Mouse (Mus musculus) gastrocnemius, postnatal 4 days (tissue): ENCODE results near the gene Gm5935. TPM values are rescaled to one million over a fixed set of nuclear protein-coding genes. Genes with fewer than 3 reads are reported as not detected.
"Not testable (repeated sequence)": the region's sequence is repeated elsewhere in the genome, so short reads cannot be mapped to it uniquely, and the experiment has no call there.

Experiments used
- DNase-seq, 2 experiments: peaks; one replicate each; pipeline ENCODE4 v3.0.0; 2021 to 2022; ENCODE audit warnings: low spot score in 2 of 2, mixed read lengths in 2 of 2
- long read RNA-seq, 2 experiments: library from polyadenylated mRNA; stranded (forward); transcript quantifications; one replicate each; pipeline ENCODE4 v2.0.0; 2021
- total RNA-seq, 2 experiments: library from RNA; stranded (reverse); gene quantifications; 2 replicates each; pipeline ENCODE4 v1.2.3; 2021

Gm5935 gene
- total RNA-seq = not detected
- long read RNA-seq, experiment 1 = 0 reads
- long read RNA-seq, experiment 2 = 0 reads

GRCm38 (mm10) chrX:24775064-24775463 is at the start of gene Gm5935:
TSS of gene Gm5935 (minus strand) at chrX:24775164.
- not testable (repeated sequence) for DNase-seq

Other genes starting within 250 kb of the Gm5935 start
- not detected for gene Gm4297, start 200.3 kb downstream of the Gm5935 start, total RNA-seq